Mouse (Mus musculus): ENCODE data around the gene Asprv1. TPM values are rescaled to one million over a fixed set of nuclear protein-coding genes. Genes with fewer than 3 reads are reported as not detected.

The Asprv1 gene
- total RNA-seq (2021): 1 to 10 TPM; 1.4 to 1.5 TPM

- no peak for DNase-seq (ENCODE audit: extremely low spot score in 1 of 2, low spot score in 1 of 2)
These were observed at the start of gene Asprv1 for GRCm38 (mm10) chr6:86627946-86628345. TSS of gene Asprv1 (plus strand) at chr6:86628164.

GRCm38 (mm10) chr6:86578396-86578795, 49.6 kb upstream of the Asprv1 start:
- no peak for DNase-seq (ENCODE audit: extremely low spot score in 1 of 2, low spot score in 1 of 2)

GRCm38 (mm10) chr6:86579066-86579784, 48.7 kb upstream of the Asprv1 start:
- no peak for DNase-seq (ENCODE audit: extremely low spot score in 1 of 2, low spot score in 1 of 2)

DNA sequence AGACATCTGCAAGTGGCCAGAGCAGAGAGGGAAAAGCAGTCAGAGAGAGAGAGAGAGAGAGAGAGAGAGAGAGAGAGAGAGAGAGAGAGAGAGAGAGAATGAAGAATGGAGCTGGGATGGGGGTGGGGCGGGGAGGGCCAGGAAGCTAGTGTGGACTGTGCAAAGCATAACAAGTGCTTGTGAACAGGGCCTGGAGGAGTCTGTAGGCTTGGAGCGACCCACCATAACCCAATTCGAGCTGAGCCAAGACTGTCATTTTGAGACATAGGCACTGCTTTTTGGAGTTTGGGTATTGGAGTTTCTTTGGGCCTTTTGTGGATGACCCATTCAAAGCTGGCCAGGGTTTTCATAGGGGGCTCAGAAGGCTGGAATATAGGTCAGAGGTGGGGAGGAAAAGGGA, 48.0 kb upstream of the Asprv1 start:
- no peak for DNase-seq (ENCODE audit: extremely low spot score in 1 of 2, low spot score in 1 of 2)

DNA sequence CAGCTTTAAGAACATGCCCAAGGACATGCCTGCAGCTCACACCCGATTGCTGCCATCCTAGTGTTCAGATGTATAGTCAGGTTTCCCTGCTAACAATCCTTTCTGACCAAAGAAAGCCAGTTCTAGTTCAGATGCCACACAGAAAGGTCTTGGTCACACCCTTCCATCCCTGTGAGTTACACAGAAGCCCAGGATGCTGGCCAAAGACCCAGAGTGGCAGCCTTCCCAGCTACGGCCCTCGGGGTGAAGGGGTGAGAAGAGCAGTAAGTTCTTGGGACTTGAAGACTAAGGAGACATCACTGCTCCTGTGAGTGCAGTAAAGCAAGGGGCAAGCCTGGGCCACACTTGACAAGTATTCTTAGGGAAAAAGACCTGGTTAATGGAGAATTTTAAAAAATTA, 44.8 kb upstream of the Asprv1 start:
- no peak for DNase-seq (ENCODE audit: extremely low spot score in 1 of 2, low spot score in 1 of 2)

DNA sequence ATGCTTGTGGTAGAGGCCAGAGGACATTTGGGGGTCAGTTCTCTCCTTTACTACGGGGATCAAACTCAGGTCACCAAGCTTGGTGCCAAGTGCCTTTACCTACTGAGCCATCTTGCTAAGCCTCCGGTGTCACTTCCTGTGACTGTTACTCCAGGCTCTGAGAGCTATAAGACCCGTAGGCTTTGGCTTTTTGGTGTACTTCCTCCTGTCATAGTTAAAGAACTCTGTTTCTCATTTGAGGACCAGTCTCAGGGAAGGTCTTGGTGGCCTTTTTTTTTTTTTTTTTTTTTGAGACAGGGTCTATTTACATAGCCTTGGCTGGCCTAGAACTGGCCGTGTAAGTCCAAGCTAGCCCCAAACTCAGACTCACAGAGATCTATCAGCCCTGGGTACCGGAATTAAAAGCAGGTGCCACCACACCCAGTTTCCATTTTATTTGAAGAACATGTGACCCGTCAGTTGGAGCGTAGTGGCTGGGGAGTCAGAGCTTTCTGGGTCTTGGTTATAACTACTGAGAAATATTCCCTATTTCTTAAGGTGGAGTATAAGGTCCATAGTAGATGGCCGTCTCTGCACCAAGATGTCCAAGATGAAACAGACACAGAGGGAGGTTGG, 44.3 kb upstream of the Asprv1 start:
- DNase-seq (ENCODE audit: extremely low spot score in 1 of 2, low spot score in 1 of 2): no peak

GRCm38 (mm10) chr6:86584296-86585015, 43.5 kb upstream of the Asprv1 start:
- DNase-seq (ENCODE audit: extremely low spot score in 1 of 2, low spot score in 1 of 2): peak; percentile 46 to 69

GRCm38 (mm10) chr6:86585070-86585600, 42.8 kb upstream of the Asprv1 start:
- DNase-seq (ENCODE audit: extremely low spot score in 1 of 2, low spot score in 1 of 2): peak; percentile 60 to 68

- DNase-seq (ENCODE audit: extremely low spot score in 1 of 2, low spot score in 1 of 2): no peak
These were observed 41.9 kb upstream of the Asprv1 start for GRCm38 (mm10) chr6:86586070-86586469.

DNA sequence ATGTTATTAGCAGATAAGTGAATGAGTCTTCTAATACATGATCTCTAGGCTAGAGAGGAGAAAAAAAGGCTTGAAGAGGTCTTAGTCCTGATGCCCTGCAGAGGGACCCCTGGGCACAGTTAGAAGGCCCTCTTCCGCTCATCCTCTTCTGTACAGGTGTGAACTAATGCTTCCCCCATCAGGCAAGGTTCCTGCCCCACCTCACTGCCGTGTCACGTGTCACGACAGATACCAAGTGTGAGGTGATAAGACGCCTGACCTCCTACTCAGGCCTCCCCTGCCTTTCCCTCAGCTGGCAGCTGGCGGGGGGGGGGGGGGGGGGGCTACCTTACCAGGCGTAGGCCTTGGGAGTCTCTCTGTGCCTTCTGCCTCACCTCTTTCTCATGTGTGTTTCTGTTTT, 39.5 kb upstream of the Asprv1 start:
- DNase-seq (ENCODE audit: extremely low spot score in 1 of 2, low spot score in 1 of 2): no peak

GRCm38 (mm10) chr6:86593146-86593897, 34.6 kb upstream of the Asprv1 start:
- DNase-seq (ENCODE audit: extremely low spot score in 1 of 2, low spot score in 1 of 2): no peak

DNA sequence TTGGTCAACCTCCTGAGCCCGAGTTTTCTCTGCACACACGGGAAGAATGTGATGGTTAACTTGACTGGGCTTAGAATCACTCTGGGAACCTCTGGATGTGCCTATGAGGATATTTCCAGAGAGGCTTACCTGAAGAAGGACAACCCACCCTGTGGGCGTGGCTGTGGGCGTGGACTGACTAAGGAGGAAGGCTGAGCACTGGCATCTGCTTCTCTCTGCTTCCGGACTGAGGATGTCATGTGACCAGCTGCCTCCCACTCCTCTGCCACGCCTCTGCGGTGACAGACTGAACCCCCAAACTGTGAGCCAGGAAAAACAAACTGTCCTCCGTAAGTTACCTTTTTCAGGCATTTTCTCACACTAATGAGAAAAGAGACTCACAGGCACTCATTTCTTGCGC, 33.3 kb upstream of the Asprv1 start:
- DNase-seq (ENCODE audit: extremely low spot score in 1 of 2, low spot score in 1 of 2): no peak

GRCm38 (mm10) chr6:86595865-86596440, 32.0 kb upstream of the Asprv1 start:
- DNase-seq (ENCODE audit: extremely low spot score in 1 of 2, low spot score in 1 of 2): no peak

GRCm38 (mm10) chr6:86598742-86599193, 29.2 kb upstream of the Asprv1 start:
- DNase-seq (ENCODE audit: extremely low spot score in 1 of 2, low spot score in 1 of 2): no peak

- DNase-seq (ENCODE audit: extremely low spot score in 1 of 2, low spot score in 1 of 2): peak; percentile 83 to 98
These were observed 28.8 kb upstream of the Asprv1 start for GRCm38 (mm10) chr6:86599197-86599596.

GRCm38 (mm10) chr6:86599951-86600414, 28.0 kb upstream of the Asprv1 start:
- no peak for DNase-seq (ENCODE audit: extremely low spot score in 1 of 2, low spot score in 1 of 2)

DNA sequence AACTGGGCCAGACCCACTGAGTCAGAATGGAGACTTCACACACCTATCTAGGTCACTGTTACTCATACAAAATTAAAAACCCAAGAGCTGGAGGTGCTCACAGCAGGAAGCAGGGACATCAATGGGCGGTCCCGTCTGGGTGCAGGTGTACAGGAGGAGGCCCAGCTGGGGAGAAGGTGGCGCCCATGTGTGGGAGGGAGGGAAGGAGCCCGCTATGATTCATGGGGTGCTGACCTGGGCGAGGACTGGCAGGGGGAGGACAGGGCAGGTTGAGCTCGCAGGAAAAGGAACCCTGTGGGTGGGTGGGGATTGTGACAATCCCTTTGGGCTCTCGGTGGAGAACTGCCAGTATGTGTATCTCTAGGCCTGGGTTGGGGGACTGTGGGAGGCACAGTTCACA, 22.7 kb upstream of the Asprv1 start:
- no peak for DNase-seq (ENCODE audit: extremely low spot score in 1 of 2, low spot score in 1 of 2)

DNA sequence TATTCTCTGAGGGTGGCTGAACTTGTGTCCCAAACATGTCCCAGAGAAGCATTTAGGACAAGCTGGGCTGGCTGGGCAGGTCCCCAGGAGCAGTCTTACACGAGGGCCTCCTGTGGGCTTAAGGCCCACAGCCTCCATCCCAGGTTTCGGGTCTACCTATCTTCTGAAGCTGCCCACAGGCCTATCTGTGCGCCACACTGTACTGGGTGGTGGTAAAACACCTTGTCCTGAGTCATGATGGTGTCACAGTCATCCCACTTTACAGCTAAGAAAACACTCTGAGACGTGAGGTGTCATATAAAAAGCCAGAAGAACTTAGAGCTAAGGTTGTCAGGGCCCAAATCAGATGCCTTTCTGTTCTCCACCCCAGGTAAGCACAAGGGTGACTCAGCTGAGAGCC, 21.7 kb upstream of the Asprv1 start:
- DNase-seq (ENCODE audit: extremely low spot score in 1 of 2, low spot score in 1 of 2): no peak

DNA sequence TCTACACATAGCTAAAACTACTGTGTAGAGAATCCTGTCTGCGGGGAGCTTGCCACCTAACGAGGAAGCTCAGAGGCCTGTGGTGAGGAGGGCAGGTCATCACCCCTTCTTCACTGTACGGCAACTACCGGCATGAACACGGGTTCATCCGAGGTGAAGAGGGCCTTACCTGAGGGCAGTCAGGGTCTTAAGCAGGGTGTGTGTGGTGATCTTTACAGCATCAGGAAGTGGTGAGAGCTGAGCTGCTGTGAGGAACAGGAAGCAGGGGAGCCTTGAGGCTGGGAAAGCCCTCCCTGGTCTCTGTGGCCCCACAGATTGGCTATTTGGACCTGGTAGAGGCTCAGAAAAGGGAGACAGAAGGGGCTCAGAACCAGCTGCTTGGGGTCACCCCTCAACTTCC, 20.5 kb upstream of the Asprv1 start:
- no peak for DNase-seq (ENCODE audit: extremely low spot score in 1 of 2, low spot score in 1 of 2)

GRCm38 (mm10) chr6:86609235-86609634, 18.7 kb upstream of the Asprv1 start:
- DNase-seq (ENCODE audit: extremely low spot score in 1 of 2, low spot score in 1 of 2): no peak

All from layer of hippocampus, postnatal 25 days (tissue).